Mouse (Mus musculus) G1E (cell line): Measurements from ENCODE around the gene Tmem140. TPM values are rescaled to one million over a fixed set of nuclear protein-coding genes. Genes with fewer than 3 reads are reported as not detected.

Experiments
- ATAC-seq: 2 replicates; pipeline ENCODE4 v1.8.0; 2016; ENCODE audit warnings: mild to moderate bottlenecking; ENCODE audit not compliant: insufficient number of reproducible peaks, poor library complexity, low FRiP score, severe bottlenecking; ENCODE audit errors: extremely low read depth
- DNase-seq: peaks from one replicate; pipeline ENCODE4 v3.0.0; 2012; ENCODE audit warnings: low spot score
- H3K27me3 ChIP-seq: 2 replicates; pipeline ENCODE4 v1.6.1; 2012; ENCODE audit warnings: mild to moderate bottlenecking, low read length, inconsistent platforms; ENCODE audit not compliant: insufficient read depth
- H3K36me3 ChIP-seq: replicated peaks from 2 replicates; pipeline ENCODE3; 2012; ENCODE audit warnings: mild to moderate bottlenecking, inconsistent platforms
- H3K4me1 ChIP-seq: 2 replicates; pipeline ENCODE4 v1.6.1; 2012; ENCODE audit warnings: low read depth, low read length, inconsistent platforms, mixed read lengths; ENCODE audit not compliant: insufficient read depth
- H3K4me3 ChIP-seq: 2 replicates; pipeline ENCODE4 v1.5.1; 2012; ENCODE audit warnings: low read depth, mild to moderate bottlenecking, inconsistent platforms, low read length, moderate library complexity, mixed read lengths
- H3K9me3 ChIP-seq: replicated peaks from 2 replicates; pipeline ENCODE4 v1.6.1; 2012; ENCODE audit warnings: inconsistent platforms
- CTCF ChIP-seq: IDR thresholded peaks from 2 replicates; pipeline ENCODE4 v1.5.1; 2012; ENCODE audit warnings: low read depth, low read length, inconsistent platforms, mixed read lengths
- GATA1 ChIP-seq: IDR thresholded peaks from 2 replicates; pipeline ENCODE4 v1.6.1; 2012; ENCODE audit warnings: borderline replicate concordance, low read length, inconsistent platforms, mixed read lengths
- GATA2 ChIP-seq: IDR thresholded peaks from 2 replicates; pipeline ENCODE4 v1.6.1; 2012; ENCODE audit warnings: low read depth, low read length, inconsistent platforms, borderline replicate concordance
- POLR2AphosphoS5 ChIP-seq: IDR thresholded peaks from 2 replicates; pipeline ENCODE4 v1.6.1; 2012; ENCODE audit warnings: low read depth, low read length, inconsistent platforms; ENCODE audit not compliant: insufficient replicate concordance
- TAL1 ChIP-seq: conservative IDR thresholded peaks from 2 replicates; pipeline ENCODE4 v1.6.1; 2012; ENCODE audit warnings: low read depth, low read length, inconsistent platforms, mixed read lengths
- polyA plus RNA-seq: library from polyadenylated mRNA; stranded (reverse); fragments of >175 nt; gene quantifications from 2 replicates; pipeline ENCODE4 v1.2.3, GENCODE M21; 2012
- total RNA-seq, 2 experiments: library from RNA; stranded (forward) in 1 of 2; stranded (reverse) in 1 of 2; fragments of 200-1000 nt in 1 of 2; fragments of >200 nt in 1 of 2; fragmentation: Nextera tagmentation in 1 of 2; gene quantifications; 2 replicates each; pipeline ENCODE4 v1.2.3; 2014 to 2017

Tmem140 gene
- total and polyA plus RNA-seq, 3 experiments, result 0.22 to 7.1 (median 3.3) TPM

GRCm38 (mm10) chr6:34903851-34904250, 40.9 kb downstream of the Tmem140 start:
- H3K4me1 ChIP-seq, result peaks cover 36% of the 10 kb centered on the region
- no peaks in the 10 kb centered on the region for H3K9me3 ChIP-seq
- peaks cover 98% of the 10 kb centered on the region for H3K36me3 ChIP-seq
- H3K27me3 ChIP-seq, result no peaks in the 10 kb centered on the region
- DNase-seq (no peak), ATAC-seq (no peak)
- TF ChIP-seq GATA1, result no peak
- TF ChIP-seq GATA2, result no peak
- TF ChIP-seq TAL1, result no peak
- no peak for TF ChIP-seq POLR2AphosphoS5
- TF ChIP-seq CTCF, result no peak
- no peak overlapping the region for H3K4me3 ChIP-seq

GRCm38 (mm10) chr6:34904361-34904760, 41.4 kb downstream of the Tmem140 start:
- DNase-seq (no peak), ATAC-seq (no peak)
- Histone ChIP-seq H3K9me3 (no peaks in the 10 kb centered on the region), H3K27me3 (no peaks in the 10 kb centered on the region), H3K4me1 (peaks cover 35% of the 10 kb centered on the region), H3K4me3 (no peak overlapping the region), H3K36me3 (peaks cover 98% of the 10 kb centered on the region)
- no peak for TF ChIP-seq GATA2
- TF ChIP-seq TAL1, result no peak
- TF ChIP-seq CTCF, result no peak
- TF ChIP-seq GATA1, result no peak

- Histone ChIP-seq H3K4me1 (peaks cover 48% of the 10 kb centered on the region), H3K36me3 (peaks cover 81% of the 10 kb centered on the region), H3K9me3 (no peaks in the 10 kb centered on the region), H3K4me3 (no peak overlapping the region), H3K27me3 (no peaks in the 10 kb centered on the region)
- TF ChIP-seq TAL1 (no peak), POLR2AphosphoS5 (no peak), GATA2 (no peak), CTCF (no peak), GATA1 (no peak)
- ATAC-seq (no peak), DNase-seq (no peak)
Observed at GRCm38 (mm10) chr6:34906125-34906524, 43.2 kb downstream of the Tmem140 start.

DNA sequence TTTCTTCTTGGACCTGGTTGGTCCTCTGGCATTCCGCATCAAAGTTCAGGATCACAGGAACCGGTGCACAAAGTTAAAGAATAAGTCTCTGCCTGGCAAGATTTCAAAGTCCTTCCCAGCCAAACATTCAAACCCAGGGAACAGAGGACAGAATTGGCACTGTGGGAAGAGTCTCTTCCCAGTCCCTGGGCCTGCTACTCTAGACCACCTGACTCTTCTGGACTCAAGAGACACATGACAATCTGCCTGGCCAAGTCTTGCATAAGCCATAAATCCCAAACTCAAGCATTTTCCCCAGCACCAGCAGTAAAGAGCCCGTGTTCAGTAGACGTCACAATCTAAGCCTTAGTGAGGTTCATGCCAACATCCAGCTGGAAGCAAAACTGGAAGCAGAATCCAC, 43.7 kb downstream of the Tmem140 start:
- H3K4me3 ChIP-seq, result no peak overlapping the region
- H3K36me3 ChIP-seq, result peaks cover 76% of the 10 kb centered on the region
- H3K9me3 ChIP-seq, result no peaks in the 10 kb centered on the region
- H3K4me1 ChIP-seq, result peaks cover 51% of the 10 kb centered on the region
- DNase-seq, result no peak
- TF ChIP-seq GATA2 (no peak), TAL1 (no peak), POLR2AphosphoS5 (no peak), CTCF (no peak)
- no peaks in the 10 kb centered on the region for H3K27me3 ChIP-seq
- no peak for ATAC-seq

- Histone ChIP-seq H3K9me3 (no peaks in the 10 kb centered on the region), H3K4me3 (no peak overlapping the region), H3K36me3 (peaks cover 71% of the 10 kb centered on the region), H3K4me1 (peaks cover 46% of the 10 kb centered on the region), H3K27me3 (no peaks in the 10 kb centered on the region)
- DNase-seq (no peak), ATAC-seq (no peak)
- TF ChIP-seq POLR2AphosphoS5 (no peak), GATA2 (no peak), CTCF (no peak), TAL1 (no peak), GATA1 (no peak)
Observed at GRCm38 (mm10) chr6:34907121-34907614, 44.2 kb downstream of the Tmem140 start.

DNA sequence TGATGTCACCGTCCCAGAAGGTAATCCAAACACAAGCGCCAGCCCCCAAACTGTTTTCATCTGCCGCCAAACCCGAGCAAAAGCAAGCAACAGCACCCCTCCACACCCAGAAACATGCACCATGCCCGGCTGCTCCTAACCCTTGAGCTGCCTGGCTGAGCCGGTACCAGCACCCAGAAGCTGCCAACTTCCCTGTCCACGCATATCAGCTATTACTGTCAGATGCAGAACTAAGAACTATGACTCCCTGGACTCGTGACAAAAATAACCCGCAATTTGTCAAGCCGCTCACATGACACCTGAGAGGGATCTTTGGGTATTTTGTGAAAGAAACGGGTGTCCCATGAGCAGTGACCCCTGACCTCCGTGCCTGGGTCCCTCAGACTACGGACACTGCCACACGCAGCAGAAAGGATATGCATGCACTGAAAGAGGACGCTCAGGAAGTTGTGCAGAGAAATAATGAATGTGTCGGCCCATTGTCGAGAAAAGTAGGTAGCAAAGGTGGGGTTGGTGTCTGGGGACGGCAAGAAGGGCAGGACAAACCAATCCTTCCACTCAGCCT, 44.8 kb downstream of the Tmem140 start:
- no peak overlapping the region for H3K4me3 ChIP-seq
- peaks cover 46% of the 10 kb centered on the region for H3K4me1 ChIP-seq
- ATAC-seq, result no peak
- H3K9me3 ChIP-seq, result no peaks in the 10 kb centered on the region
- H3K36me3 ChIP-seq, result peaks cover 65% of the 10 kb centered on the region
- TF ChIP-seq CTCF, result no peak
- no peak for TF ChIP-seq GATA2
- no peak for TF ChIP-seq GATA1
- TF ChIP-seq POLR2AphosphoS5, result no peak
- no peak for TF ChIP-seq TAL1
- DNase-seq, result no peak
- H3K27me3 ChIP-seq, result no peaks in the 10 kb centered on the region
